Mouse (Mus musculus) CD4-positive helper T cell, adult 2 months (primary cell): ENCODE measurements around the gene Fam83d.
"Not testable (repeated sequence)": the region's sequence is repeated elsewhere in the genome, so short reads cannot be mapped to it uniquely, and the experiment has no call there.

ENCODE experiments used
- DNase-seq: peaks from one replicate; pipeline ENCODE4 v3.0.0-alpha.2; 2012; ENCODE audit warnings: low read depth, missing footprints, low spot score

Fam83d gene

DNA sequence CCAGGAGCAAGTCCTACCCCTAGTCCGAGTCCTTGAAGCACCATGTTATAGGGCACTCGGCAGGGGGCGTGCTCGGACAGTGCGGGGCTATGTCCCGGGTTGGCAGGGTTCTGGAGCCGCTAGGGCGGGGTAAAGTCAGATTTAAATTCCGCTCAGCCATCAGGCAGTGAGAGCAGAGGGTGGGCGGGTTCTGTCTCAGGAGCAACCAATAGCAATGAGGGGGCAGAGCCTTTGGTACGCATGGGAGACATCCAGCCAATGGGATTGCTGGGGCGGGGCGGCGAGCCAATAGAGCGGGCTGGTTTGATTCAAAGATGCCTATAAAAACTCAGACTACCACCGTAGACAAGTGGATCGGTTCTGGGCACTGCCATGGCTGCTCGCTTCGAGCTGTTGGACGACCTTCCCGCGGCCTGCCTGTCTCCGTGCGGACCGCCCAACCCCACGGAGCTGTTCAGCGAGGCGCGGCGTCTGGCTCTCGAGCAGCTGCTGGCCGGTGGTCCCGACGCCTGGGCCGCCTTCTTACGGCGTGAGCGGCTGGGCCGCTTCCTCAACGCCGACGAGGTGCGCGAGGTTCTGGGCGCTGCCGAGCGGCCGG, at the start of gene Fam83d:
Gene Fam83d (plus strand): TSS at position 352 of the 598 bp plus-strand sequence.
- DNase-seq: peak; percentile 95

DNA sequence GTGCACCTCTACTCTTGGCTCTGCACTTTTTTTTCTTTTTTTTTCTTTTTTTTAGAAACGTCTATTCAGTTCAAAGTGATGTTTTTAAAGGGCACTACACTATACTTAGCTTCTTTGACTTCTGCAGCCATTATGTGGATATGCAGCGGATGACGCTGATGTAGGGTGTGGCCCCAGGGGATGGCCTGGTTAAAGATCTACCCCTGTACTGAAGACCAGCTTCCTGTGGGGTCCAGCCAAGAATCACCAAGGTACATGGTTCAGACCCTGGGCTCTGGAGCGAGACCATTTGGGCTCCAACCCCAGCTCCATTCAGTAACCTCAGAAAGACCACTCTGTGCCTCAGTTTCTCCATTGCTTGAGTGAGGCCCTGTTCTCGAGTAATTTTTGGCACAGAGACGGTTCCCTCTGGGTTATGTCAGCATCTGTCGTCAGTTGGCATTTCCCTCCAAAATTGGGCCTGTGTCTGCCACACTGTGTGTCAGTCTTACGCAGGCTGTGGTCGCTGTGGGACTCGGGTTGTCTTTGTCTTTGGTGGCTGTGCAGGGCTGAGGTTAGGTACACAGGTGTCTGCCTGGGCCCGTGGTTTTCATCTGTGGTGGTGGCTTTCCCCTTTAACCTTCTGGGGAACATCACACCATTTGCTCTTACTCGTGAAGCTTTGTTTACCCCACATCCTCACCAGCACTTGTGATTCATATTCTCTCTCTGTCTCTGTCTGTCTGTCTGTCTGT, 48.9 kb upstream of the Fam83d start:
- peak; percentile 96 for DNase-seq

DNA sequence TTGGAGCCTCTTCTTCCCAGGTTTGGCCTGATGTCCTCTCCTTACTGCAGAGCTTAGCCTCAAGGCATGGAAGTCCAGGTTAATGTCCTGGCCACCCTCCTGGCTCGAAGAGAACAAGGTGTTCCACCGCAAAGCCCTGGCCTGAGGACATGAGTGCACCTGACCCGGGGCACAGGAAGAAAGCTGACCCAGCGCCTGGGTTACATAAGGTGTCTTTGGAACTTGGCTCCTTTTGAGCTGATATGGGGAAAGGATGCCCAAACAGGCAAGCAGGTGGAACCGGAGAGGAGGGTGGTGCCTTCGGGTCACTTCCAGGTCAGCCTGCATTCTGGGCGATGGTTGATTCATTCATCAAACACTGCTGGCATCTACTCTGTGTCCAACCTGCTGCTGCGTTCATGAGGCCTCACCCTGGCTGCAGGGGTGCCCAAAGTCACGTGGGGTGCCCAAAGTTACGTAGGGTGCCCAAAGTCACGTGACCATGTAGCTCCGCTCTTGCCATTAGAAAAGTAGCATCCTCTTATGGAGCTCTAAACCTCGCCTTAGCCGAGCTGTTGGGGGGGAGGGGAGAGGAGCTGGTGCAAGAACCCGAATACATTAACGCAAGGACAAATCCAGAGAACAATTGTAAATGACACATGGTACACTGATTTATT, 47.0 kb upstream of the Fam83d start:
- DNase-seq: no peak

DNA sequence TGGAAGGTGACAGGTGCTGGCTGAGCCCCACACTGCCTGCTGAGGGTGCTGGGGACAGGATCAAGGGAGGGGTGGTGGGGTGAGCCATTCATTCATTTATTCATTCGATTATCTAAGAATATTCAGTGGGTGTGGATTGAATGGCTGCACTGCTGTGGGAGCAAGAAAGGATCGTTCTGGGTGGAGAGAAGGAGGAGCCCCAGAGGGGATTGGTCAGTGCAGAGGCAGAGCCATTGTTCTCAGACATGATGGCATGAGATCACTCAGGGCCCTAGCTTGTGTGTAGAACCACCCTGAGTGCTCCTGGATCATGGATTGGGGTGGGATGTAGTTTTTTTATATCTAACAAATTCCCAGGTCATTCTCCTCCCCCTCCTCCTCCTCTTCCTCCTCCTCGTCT, 46.4 kb upstream of the Fam83d start:
- DNase-seq: no peak

DNA sequence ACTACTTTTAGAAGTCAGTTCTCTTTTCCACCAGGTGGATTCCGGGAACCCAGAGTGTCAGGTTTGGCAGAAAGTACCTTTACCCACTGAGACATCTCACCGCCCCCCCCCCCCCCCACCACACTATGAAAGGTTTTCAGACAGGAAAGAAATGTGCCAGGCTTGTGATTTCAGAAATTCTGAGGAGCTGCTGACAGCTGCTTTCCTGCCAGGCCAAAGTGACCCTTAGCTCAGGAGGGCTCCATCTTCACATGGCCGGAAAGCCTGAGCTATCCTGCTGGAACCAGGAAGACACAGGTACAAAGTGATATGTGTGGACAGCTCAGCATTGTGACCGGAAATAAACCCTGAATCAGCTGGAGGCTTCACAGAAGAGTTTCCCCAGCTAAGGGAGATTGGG, 45.8 kb upstream of the Fam83d start:
- DNase-seq: peak; percentile 54

DNA sequence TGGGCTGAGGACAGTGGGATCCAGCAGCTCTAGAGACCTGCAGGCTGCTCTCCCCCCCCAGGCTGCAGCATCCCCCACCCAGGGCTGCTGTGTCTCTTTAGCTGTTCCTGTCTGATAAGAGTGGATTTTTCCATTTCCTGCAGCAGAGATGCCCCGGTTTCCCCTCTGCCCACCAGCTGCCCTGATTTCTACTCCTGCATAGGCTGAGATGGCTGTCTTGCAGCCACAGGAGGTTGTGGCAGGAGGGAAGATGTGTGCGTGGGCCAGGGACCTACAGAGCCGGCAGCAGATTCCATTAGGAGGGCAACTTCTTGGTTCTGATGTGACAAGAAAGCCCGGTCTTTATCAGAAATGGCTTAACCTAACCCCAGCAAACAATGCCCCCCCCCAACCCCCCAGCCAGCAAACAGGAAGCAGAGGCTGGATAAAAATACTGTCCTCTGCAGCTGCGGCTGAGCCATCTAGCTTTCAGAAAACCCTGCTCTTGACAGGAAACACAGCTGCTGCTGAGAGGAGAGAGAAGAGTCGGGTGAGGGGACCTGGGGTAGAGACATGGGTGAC, 44.8 kb upstream of the Fam83d start:
- peak; percentile 81 for DNase-seq

DNA sequence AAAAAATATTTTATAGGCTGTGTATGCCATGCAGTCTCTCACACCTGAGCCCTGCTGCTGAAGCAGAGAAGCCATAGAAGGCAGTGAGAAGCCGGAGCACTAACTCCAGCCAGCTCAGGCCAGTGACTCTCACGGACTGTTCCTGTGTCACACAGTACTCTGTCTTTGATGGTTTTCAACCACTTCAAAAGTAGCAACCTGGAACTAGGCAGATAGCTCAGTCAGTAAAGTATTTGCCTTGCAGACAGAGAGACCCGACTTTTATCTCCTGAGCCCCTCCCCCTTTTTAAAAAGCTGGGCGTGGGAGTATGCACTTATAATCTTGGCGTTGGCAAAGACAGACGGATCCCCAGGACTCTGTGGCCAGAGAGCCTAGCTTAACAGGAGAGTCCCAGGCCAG, 44.1 kb upstream of the Fam83d start:
- peak; percentile 76 for DNase-seq

DNA sequence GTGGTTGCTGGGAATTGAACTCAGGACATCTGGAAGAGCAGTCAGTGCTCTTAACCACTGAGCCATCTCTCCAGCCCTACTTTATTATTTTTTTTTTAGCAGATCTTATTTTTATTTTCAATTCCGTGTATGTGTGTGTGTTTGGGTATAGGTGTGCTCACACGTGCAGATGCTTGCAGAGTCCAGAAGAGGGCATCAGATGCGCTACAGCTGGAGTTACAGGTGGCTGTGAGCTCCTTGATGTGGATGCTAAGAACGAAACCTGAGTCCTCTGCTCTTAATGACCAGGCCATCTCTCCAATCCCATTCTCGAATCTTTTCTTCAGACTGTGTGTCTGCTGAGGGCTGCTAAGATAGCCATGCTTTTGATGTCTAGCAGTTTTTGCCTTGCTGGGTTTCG, 41.6 kb upstream of the Fam83d start:
- no peak for DNase-seq

DNA sequence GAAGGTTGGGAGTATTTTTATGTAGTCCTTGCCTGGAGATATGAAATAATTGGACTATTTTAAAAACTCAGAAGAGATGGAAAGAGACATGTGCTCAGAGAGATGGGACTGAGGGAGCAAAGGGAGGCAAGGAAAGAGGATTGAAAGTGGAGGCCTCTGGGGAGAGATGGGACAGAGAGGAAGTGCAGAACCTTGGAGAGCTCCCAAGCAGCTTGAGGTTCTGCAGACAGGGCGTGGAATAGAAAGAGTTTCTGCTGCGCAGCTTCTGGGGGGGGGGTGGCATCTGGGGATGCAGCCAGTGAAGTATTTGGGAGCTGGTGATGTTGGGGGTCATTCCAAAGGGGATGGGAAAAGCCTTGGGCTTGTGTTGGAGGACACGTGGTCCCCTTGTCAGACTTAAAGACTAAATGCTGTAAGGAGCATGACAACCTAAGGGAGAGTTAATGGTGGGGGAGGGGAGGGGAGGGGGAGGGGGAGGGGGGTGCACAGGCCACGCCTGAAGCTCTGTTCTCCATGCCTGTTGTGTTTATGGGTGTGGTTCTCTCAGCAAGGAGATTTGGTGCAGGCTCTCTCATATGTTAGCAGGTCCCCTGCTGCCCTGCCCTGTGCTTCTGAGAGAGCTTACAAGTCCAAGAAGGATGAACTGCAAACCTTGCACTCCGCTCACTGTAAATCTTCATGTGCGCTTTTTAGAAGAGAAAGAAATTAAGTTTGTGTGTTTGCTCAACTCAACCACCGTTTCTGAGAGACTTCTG, 39.7 kb upstream of the Fam83d start:
- no peak for DNase-seq

DNA sequence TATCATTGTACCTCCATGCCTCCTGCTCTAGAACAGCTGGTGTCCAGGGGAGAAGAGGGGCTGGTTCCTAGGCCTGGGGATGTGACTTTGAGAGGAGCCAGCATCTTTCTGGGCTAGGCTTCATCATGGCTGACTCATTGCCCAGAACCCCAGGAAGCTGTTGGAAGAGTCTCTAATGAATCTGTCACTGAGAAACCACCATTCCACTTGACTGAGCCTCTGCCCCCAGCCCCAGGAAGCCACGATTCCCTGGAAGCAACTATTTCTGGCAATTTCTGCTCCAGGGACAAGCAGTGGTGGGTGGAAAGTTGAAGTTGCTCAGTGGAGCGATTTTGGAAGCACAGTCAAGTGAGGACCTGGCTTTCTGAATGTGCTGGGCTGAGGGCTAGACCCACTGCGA, 37.0 kb upstream of the Fam83d start:
- DNase-seq: no peak

DNA sequence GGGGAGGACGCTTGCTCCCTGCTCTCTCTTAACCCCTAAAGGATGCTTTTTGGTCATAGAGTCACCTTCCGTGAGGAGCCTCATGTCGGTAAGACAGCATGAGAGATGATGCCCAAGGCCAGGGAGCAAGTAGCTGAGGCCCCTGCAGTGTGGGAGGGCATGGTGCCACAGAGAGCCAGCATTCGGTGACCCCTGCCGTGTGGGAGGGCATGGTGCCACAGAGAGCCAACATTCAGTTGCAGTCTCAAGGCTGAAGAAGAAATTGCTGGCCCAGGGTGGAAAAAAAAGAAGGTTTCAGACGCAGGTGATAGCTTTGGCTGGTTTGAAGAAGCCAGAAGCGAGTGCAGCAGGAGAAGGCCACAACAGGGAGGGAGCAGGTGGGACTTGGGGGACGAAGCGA, 35.4 kb upstream of the Fam83d start:
- DNase-seq: no peak

DNA sequence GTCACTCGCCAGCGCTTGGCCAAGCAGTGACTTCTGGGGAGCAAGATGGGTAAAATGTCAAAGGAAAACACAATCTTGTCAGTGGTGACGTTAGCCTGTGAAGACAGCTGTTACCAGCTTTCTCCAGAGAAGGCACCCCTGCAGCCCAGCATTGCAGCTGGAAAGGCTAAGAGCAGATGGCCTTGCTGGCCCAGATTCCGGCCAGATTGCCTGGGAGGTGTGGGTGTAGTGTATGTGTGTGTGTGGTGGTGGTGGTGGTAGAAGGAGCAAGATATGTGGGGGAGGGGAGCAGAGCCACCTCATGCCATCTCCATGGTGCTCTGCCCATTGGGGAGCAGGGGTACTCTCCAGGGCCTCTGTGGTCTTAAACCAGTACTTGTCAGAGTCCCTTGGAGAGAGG, 34.8 kb upstream of the Fam83d start:
- no peak for DNase-seq

DNA sequence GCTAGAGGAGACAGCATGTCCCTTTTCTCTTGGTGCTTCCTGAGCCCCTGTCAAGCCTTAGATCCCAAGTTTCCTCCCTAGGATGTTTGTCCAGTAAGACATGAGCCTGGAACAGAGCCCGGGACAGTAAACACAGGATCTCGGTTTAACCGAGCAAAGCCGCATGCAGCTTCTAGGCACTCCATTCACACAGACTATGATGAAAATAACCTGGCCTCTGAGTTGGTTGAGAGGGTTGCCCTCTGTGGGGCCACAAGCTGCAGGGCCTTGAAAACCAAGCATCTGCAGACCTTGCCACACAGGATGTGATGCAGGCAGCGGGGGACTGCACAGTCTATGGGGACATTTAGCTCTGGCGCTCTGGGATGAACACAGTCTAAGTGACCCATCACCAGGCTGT, 34.0 kb upstream of the Fam83d start:
- peak; percentile 71 for DNase-seq

DNA sequence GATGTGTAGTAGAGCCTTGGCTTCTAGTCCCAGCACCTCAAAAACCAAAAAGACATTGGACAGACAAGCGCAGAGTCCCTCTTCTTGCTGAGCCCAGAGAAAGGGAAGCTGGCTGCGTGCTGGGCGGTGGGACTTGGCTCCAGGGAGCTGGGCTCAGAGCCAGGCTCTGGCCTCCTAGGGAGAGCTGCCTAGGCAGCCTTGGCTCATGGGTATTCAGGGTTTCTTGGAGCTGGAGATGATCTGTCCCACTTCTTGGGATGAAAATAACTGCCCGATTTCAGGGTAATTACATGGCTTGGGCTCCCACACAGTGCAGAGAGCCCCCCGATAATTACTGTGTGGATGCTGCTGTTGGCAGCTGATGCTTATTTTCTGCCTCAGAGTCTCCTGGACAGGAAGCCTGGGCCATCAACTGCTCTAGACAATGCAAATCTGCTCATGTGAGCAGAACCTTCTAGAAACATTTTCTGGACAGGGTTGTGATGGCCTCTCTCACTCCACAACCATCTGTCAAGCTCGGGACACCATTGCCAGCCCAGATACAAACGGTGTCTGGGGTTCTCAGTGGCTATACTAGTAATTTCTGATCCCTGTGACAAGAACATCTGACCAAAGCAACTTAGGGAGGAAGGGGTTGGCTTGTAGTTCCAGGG, 33.3 kb upstream of the Fam83d start:
- DNase-seq: no peak

DNA sequence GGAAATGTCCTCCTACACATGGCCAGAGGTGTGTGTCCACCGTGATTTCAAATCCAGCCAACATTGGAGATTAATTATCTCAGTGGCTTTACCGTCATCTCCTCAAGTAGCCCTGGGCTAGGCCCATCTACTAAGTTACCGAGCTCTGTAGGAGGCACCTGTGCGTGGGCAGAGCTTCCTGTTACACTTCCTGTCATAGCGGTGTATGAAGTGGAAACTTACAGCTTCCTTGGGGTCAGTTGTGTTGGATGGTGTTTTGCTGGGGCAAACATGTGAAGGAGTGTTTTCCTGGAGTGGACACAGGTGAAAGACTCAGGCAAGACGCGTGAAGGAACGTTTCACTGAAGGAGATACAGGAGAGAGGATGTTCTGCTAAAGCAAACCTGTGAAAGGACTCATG, 32.6 kb upstream of the Fam83d start:
- DNase-seq: peak; percentile 82

DNA sequence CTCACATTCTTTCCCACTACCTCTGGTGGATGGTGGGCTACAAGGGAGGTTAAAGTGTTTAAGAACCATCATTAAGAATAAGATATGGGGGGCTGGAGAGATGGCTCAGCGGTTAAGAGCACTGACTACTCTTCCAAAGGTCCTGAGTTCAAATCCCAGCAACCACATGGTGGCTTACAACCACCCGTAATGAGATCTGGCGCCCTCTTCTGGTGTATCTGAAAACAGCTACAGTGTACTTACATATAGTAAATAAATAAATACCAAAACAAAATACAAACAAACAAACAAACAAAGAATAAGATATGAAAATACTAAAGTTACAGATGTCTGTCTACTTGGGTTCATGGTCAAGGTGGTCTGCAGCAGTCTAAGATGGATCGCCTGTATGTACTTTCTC, 31.6 kb upstream of the Fam83d start:
- DNase-seq: not testable (repeated sequence)

DNA sequence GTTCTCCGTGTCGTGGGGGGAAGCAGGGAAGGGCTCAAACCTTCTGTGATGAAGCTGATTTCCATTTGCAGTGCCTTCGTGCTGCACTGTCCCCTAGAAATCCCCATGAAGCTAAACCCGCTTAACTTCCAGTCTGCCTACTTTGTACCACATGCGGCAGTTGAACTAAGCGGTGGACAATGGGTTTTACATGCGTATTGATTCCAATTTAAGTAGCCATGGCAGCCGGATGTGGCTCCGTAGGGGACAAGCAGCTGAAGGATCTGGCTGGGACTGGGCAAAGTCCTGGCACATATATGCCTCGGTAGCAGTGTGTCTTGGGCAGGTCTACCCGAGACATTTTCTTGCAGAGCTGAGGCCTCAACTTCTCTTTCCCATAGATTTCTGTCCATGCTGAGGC, 29.3 kb upstream of the Fam83d start:
- no peak for DNase-seq

DNA sequence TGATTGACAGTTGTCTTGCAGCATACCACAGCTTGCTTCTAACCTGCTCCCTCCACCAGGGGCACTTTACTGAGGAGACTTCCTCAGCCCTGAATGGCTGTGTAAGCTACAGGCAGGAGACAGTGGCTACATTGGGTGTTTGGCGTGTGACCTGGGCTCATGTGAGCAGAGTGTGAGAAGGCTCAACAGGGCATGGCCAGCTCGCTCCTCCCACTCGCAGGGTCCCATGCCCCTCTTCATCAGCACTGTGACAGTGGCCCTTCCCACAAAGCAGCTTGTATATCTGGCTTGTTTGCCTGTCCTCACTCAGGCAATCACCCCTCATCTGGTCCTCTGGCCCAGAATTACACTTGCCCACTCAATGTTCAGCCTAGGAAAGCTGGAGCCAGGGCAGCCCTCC, 28.8 kb upstream of the Fam83d start:
- no peak for DNase-seq

DNA sequence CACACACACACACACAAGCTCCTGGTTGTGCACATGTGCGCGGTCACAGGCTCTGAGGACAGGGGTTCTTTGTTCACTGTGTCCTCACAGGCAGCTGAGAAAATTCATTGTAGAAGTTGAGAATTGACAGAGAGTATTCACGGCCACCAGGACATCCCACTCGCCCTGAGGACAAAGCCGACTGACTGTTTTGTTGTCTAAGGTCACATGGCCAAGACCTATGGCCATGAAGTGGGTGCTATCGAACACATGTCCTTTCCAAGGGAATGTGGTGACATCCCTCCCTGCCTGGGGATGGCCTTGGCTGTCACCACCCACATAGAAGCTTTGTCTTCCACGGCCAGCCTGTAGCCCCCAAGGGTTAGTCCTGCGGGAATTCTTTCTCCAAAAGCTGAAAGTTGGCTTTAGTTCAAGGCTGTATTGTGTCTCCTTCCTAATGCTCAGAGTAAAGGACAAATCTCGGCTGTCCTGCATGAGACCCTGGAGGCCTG, 26.8 kb upstream of the Fam83d start:
- no peak for DNase-seq

DNA sequence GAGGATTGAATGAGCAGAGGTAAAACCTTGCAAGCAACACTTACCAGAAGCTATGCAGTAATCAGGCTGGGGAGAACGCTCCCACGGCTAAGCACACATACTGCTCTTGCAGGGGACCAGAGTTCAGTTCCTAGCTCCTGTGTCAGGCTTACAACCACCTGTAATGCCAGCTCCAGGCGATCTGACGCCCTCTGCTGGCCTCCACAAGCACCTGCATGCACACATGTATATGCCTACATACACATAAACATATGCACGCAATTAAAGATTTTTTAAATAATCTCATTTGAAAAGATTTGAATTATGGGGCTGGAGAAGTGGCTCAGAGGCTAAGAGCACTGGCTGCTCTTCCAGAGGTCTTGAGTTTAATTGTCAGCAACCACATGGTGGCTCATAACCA, 25.5 kb upstream of the Fam83d start:
- no peak for DNase-seq

DNA sequence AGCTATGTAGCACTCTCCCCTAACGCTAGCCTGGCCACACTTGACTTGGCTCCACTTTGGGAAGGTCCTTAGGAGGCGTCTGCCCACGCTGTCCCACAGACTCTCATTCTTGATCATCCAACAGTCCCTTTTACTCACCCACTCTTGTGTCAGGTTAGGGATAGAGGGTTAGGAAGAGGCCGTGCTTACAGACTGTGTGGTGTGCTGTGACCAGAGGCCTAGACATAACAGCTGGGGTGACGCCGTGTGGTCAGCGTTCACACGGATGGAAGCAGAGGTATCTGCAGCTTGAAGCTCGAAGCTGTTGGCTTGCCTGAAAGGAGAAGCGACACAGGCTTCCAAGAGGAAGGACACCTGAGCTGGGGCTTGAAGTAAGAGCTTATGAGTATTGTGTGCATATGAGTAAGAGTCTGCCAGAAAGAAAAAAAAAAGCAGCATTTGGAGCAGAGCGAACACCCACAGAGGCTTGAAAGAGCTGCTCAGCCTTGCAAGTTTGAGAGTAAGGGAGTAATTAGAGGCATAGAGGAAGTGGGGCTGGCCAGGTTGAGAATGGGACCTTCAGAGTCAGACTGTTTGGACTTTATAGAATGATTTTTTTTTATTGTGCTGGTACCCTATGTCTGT, 24.3 kb upstream of the Fam83d start:
- no peak for DNase-seq
